Mouse (Mus musculus): ENCODE data around the gene Crnkl1. TPM values are rescaled to one million over a fixed set of nuclear protein-coding genes. Genes with fewer than 3 reads are reported as not detected.

Gene Crnkl1
- polyA plus RNA-seq, 1 experiment: 22.0 TPM

DNA sequence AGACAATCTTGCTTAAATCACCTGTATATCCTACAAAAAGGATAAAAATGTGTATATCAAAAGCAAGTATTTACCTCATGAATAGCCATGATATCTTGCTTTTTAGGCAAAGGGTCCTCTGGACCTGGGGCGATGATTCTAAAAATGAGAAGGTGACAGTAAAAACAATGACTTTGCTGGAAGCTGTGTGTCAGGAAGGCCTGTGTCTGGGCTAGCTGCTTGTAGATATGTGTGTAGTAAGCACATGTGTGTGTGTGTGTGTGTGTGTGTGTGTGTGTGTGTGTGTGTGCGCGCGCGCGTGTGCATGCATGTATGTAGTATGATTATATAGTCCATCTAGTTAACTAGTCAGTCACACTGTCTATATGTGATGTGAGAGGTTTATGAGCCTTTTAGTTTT lies 41.1 kb downstream of the Crnkl1 start:
- Histone ChIP-seq H3K27ac (ENCODE audit: insufficient read depth, low read depth, low read length) (no peak overlapping the region), H3K4me1 (ENCODE audit: control insufficient read depth, insufficient read depth, low read length) (peaks cover 48% of the 10 kb centered on the region), H3K4me3 (ENCODE audit: insufficient read depth, low read length) (no peak overlapping the region)
- TF ChIP-seq POLR2A (IDR thresholded peaks at IDR 0.05; ENCODE audit: borderline replicate concordance, low read depth, low read length) (no peak), CTCF (IDR thresholded peaks at IDR 0.05; ENCODE audit: low read depth, low read length) (no peak)

DNA sequence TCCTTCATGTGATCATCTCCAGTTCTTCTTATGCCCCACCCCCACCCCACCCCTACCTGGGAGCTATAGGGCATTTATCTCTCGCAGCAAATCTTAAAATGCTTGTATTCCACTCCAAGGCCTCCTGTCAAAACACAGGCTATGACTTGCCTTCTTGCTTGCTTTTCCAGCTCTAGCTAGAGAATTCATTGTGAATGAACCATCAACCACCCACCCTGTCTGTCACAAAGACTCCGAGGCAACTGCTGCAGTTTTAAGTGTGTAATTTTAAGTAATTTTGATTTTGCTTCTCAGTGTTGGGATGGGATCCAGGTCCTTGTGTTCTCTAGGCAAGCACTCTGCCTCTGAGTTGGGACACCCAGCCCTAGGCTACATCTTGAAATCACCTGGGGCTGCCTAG lies 44.2 kb downstream of the Crnkl1 start:
- no peak for TF ChIP-seq POLR2A (IDR thresholded peaks at IDR 0.05; ENCODE audit: borderline replicate concordance, low read depth, low read length)
- TF ChIP-seq CTCF (IDR thresholded peaks at IDR 0.05; ENCODE audit: low read depth, low read length): no peak
- peaks cover 58% of the 10 kb centered on the region for H3K4me1 ChIP-seq (ENCODE audit: control insufficient read depth, insufficient read depth, low read length)
- no peak overlapping the region for H3K4me3 ChIP-seq (ENCODE audit: insufficient read depth, low read length)
- peak overlapping the region; percentile 98 for H3K27ac ChIP-seq (ENCODE audit: insufficient read depth, low read depth, low read length)

DNA sequence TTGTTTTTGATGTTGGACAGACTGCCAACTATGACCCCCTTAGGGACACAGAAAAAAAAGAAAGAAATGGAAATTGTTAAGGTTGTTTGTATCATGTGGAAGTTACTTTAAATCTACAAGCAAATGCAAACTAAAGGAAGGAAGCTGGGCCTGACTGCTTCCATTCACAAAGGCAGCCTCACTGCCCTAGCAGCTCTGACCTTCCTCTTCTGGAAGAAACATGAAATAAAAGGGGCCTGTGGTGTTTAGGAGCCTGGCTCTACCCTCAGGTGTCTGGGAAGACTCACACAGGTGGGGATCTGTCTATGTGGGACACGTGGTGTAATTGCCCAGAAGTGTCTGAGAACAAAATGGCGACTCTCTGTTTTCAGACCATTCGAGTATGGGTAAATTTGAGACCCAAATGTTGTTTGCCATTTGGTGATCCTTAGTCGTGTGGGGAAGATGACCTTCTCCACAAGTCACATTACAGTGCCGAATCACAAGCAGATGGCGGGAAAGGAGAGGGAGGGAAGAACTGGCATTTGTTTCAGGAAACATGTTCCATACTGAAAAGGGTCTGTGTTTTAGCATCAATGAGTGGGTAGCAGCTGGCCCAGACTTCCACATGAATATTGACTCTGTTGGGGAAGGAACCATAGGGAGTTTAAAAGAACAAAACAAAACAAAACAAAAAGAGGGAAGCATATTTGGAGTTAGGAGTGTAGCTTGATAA lies 45.9 kb downstream of the Crnkl1 start:
- peak overlapping the region; percentile 98 for H3K27ac ChIP-seq (ENCODE audit: insufficient read depth, low read depth, low read length)
- no peak overlapping the region for H3K4me3 ChIP-seq (ENCODE audit: insufficient read depth, low read length)
- H3K4me1 ChIP-seq (ENCODE audit: control insufficient read depth, insufficient read depth, low read length): peaks cover 72% of the 10 kb centered on the region
- no peak for TF ChIP-seq CTCF (IDR thresholded peaks at IDR 0.05; ENCODE audit: low read depth, low read length)
- no peak for TF ChIP-seq POLR2A (IDR thresholded peaks at IDR 0.05; ENCODE audit: borderline replicate concordance, low read depth, low read length)

DNA sequence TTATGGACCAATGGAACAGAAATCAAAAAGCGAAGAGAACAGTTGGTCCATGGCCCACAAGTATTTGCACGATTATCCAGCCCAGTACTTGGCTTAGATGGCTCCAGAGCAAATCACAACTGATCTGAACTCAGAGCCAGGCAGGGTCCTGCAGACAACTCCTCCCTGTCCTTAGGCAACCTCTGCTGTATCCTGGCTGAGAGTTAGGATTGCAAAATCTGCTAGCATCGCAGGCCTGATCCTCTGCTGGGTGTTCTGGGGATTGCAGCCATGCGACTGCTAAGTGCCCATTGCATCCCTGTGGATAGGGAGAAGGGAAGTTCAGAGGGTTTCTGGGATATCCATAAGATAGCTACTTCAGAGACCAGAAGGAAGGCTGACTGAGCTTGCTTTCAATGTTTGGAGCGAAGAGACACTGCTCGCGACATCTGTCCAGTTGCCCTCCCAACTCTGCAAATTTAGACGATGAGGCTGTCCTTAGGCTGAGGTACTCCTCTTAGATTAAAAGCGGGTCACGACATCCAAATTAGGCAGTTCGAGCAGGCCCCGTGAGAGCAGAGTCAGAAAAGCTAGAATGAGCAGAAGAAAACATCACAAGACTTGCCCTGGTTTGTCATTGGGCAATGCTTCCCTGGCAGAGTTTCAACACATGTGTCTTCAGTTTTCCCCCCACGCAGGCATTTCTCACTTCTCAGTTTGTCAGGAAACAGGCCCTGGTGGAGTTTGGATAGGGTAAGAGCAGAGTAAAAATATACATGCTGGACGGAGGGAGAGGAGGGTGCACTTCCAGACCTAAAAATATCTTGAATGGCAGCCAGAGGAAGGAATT lies 46.7 kb downstream of the Crnkl1 start:
- Histone ChIP-seq H3K4me1 (ENCODE audit: control insufficient read depth, insufficient read depth, low read length) (peaks cover 77% of the 10 kb centered on the region), H3K4me3 (ENCODE audit: insufficient read depth, low read length) (no peak overlapping the region), H3K27ac (ENCODE audit: insufficient read depth, low read depth, low read length) (peak overlapping the region; percentile 99)
- TF ChIP-seq POLR2A (IDR thresholded peaks at IDR 0.05; ENCODE audit: borderline replicate concordance, low read depth, low read length) (no peak), CTCF (IDR thresholded peaks at IDR 0.05; ENCODE audit: low read depth, low read length) (peak; percentile 41)

DNA sequence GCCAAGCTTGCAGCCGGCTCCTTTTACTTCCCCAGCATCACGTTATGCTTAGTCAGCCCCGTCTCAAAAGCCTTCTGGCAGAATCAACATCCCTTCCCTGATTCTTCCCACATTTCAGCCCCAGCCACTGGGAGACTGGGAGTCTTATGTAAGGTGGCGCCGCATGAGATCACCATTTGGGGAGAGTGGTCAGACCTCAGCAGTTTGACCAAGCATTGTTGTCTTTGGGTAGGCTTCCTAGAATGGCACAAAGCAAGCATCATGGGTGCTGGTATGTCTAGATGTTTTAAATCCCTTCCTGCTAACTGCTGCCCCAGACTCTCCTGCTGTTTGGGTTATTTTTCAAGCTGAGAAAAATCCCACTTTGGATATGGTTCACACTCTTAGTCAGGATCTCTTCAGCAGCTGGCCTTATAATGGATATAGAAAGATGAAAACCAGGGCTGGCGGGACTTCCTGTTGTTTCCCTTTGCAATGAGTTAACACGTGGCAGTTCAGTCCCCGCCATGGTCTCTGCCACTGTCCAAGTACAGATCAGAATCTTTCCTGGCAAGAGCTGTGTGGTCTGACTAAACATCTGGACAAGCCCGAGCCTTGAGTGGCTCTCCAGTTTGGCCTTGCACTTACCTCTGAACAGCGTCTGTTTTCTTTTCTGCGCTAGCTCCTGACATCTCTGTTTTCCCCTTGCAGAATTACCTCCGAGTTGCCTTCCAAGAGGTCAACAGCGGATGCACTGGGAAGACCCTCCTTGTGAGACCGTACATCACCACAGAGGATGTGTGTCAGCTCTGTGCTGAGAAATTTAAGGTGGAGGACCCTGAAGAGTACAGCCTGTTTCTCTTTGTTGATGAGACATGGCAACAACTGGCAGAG lies 49.7 kb downstream of the Crnkl1 start:
- H3K27ac ChIP-seq (ENCODE audit: insufficient read depth, low read depth, low read length): peak overlapping the region; percentile 98

DNA sequence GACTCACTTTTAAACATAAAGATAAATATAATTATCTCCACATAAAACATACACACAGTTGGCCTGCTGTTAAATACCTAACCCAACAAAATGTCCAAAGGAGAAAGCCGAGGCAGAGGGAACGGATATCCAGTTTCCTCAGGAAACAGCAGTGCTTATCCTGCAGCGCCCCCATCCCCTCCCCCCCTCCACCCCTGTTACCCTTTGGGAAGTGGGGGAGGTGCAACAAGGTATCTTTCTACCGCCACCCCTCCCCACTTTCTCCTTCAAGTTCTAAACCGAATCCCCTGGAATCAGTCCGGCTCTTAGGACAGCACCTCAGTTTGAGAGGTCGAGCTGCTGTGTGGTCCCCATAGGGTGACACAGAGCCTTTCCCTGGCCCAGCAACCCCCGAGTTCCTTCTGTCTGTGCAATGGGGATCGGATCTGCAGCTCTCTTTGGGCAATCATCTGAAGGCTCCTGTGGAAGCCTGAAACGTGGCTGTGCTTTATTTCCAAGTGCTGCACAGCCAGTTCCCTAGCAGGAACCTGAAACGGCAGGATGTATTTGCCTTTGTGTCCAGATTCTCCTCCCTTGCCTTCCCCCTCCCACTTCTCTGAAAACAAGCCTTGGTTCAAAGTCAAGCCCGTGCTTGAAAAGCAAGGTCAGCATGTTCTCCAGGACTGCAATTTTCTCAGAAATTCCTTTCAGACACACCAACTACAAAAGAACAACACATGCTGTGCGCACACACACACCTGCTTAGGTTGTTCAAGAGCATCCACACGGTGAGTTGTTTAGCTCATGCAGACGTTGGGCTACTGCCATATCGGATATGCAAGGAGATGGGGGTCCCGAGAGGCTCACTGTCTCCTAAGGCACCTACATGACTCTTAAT lies 50.5 kb downstream of the Crnkl1 start:
- TF ChIP-seq CTCF (IDR thresholded peaks at IDR 0.05; ENCODE audit: low read depth, low read length): no peak
- TF ChIP-seq POLR2A (IDR thresholded peaks at IDR 0.05; ENCODE audit: borderline replicate concordance, low read depth, low read length): 0 out of 2 replicates have a peak, but pooled peaks have one; percentile 27
- Histone ChIP-seq H3K27ac (ENCODE audit: insufficient read depth, low read depth, low read length) (peak overlapping the region; percentile 98), H3K4me1 (ENCODE audit: control insufficient read depth, insufficient read depth, low read length) (peaks cover 76% of the 10 kb centered on the region), H3K4me3 (ENCODE audit: insufficient read depth, low read length) (peak overlapping the region; percentile 10; the same call in 1 of the 2 replicates)

More for the DNA sequence above, 49.7 kb downstream of the Crnkl1 start:
- Histone ChIP-seq H3K4me1 (ENCODE audit: control insufficient read depth, insufficient read depth, low read length) (peaks cover 83% of the 10 kb centered on the region), H3K4me3 (ENCODE audit: insufficient read depth, low read length) (no peak overlapping the region)
- TF ChIP-seq POLR2A (IDR thresholded peaks at IDR 0.05; ENCODE audit: borderline replicate concordance, low read depth, low read length) (no peak), CTCF (IDR thresholded peaks at IDR 0.05; ENCODE audit: low read depth, low read length) (no peak)

DNA sequence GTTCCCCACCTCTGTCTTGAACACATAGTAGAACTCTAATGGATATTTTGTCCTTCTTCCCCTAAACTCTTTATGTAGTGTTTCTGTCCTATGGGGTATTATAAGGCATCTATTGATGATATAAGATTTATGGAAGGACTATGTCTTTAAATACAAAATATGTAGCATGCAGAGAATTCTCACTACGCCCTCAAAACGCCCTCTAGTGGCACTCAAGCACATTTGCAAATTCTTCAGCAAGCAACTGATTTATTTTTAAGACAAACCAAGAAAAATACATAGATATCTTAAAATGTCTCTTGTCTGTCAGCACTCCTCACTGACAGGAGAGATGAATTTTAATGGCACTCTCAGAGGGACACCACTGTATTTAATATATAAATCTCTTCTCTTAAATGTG lies 52.4 kb downstream of the Crnkl1 start:
- Histone ChIP-seq H3K4me3 (ENCODE audit: insufficient read depth, low read length) (no peak overlapping the region), H3K4me1 (ENCODE audit: control insufficient read depth, insufficient read depth, low read length) (peaks cover 71% of the 10 kb centered on the region), H3K27ac (ENCODE audit: insufficient read depth, low read depth, low read length) (peak overlapping the region; percentile 89)
- TF ChIP-seq CTCF (IDR thresholded peaks at IDR 0.05; ENCODE audit: low read depth, low read length) (no peak), POLR2A (IDR thresholded peaks at IDR 0.05; ENCODE audit: borderline replicate concordance, low read depth, low read length) (no peak)

DNA sequence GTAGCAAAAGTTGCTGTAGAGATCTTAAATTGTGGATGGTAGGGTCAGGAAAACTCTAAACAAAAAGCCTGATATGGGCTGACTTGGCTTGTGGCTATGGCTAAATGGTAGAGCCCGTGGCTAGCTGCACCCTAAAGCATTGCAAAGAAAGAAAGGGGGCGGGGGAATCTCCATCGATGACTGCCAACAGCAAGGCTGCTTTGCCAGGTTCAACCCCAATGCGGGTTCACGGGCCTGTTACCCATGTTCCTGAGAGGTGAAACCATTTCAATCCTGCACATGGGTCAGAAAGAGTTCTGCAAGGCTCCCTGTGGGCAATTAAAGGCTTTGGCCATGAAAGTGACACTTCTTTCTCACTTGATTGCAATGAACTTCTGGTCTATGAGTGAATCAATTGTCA lies 52.9 kb downstream of the Crnkl1 start:
- Histone ChIP-seq H3K4me1 (ENCODE audit: control insufficient read depth, insufficient read depth, low read length) (peaks cover 67% of the 10 kb centered on the region), H3K27ac (ENCODE audit: insufficient read depth, low read depth, low read length) (peak overlapping the region; percentile 89), H3K4me3 (ENCODE audit: insufficient read depth, low read length) (no peak overlapping the region)
- TF ChIP-seq POLR2A (IDR thresholded peaks at IDR 0.05; ENCODE audit: borderline replicate concordance, low read depth, low read length): no peak
